Mouse (Mus musculus) urinary bladder, postnatal 10 days (tissue): Measurements from ENCODE around the gene Psd.

Experiments used
- DNase-seq: peaks from one replicate; pipeline ENCODE4 v3.0.0; 2022; ENCODE audit warnings: low spot score

The Psd gene

GRCm38 (mm10) chr19:46320076-46320785 lies 6.7 kb downstream of the Psd start:
- no peak for DNase-seq

GRCm38 (mm10) chr19:46318586-46319378 lies 8.2 kb downstream of the Psd start:
- DNase-seq = peak; percentile 45

GRCm38 (mm10) chr19:46318031-46318471 lies 8.9 kb downstream of the Psd start:
- DNase-seq = peak; percentile 33

- no peak for DNase-seq
Measured at GRCm38 (mm10) chr19:46317546-46317885, 9.4 kb downstream of the Psd start.

GRCm38 (mm10) chr19:46316846-46317545 lies 10.0 kb downstream of the Psd start:
- peak; percentile 10 for DNase-seq

GRCm38 (mm10) chr19:46315752-46316610 lies 11.0 kb downstream of the Psd start:
- no peak for DNase-seq

GRCm38 (mm10) chr19:46314872-46315742 lies 11.8 kb downstream of the Psd start:
- no peak for DNase-seq

- no peak for DNase-seq
Measured at GRCm38 (mm10) chr19:46314151-46314601, 12.8 kb downstream of the Psd start.

GRCm38 (mm10) chr19:46313591-46313990 lies 13.4 kb downstream of the Psd start:
- no peak for DNase-seq

- no peak for DNase-seq
Measured at GRCm38 (mm10) chr19:46313116-46313515, 13.8 kb downstream of the Psd start.

GRCm38 (mm10) chr19:46312566-46312965 lies 14.4 kb downstream of the Psd start:
- DNase-seq = no peak

- DNase-seq = no peak
Measured at GRCm38 (mm10) chr19:46311341-46311740, 15.6 kb downstream of the Psd start.

- DNase-seq = no peak
Measured at GRCm38 (mm10) chr19:46310312-46310865, 16.6 kb downstream of the Psd start.

- no peak for DNase-seq
Measured at GRCm38 (mm10) chr19:46309651-46310305, 17.2 kb downstream of the Psd start.

GRCm38 (mm10) chr19:46308706-46309435 lies 18.1 kb downstream of the Psd start:
- no peak for DNase-seq

- DNase-seq = peak; percentile 8
Measured at GRCm38 (mm10) chr19:46308303-46308702, 18.7 kb downstream of the Psd start.

- DNase-seq = no peak
Measured at GRCm38 (mm10) chr19:46307781-46308180, 19.2 kb downstream of the Psd start.

- DNase-seq = no peak
Measured at GRCm38 (mm10) chr19:46306751-46307289, 20.1 kb downstream of the Psd start.

GRCm38 (mm10) chr19:46306268-46306610 lies 20.7 kb downstream of the Psd start:
- no peak for DNase-seq
